Mouse (Mus musculus) cortical plate, adult 2 months (tissue): ENCODE data around the gene Slc39a11. TPM values are rescaled to one million over a fixed set of nuclear protein-coding genes. Genes with fewer than 3 reads are reported as not detected.

ENCODE experiments used
- H3K27ac ChIP-seq: fragments of 200-500 bp; 2 replicates; pipeline ENCODE4 v1.5.1; 2012; ENCODE audit warnings: low read length, control low read depth, inconsistent platforms; ENCODE audit not compliant: insufficient read depth
- H3K4me1 ChIP-seq: fragments of 200-500 bp; 2 replicates; pipeline ENCODE4 v1.6.1; 2011; ENCODE audit warnings: low read length; ENCODE audit not compliant: control insufficient read depth, insufficient read depth
- H3K4me3 ChIP-seq: fragments of 200-500 bp; 2 replicates; pipeline ENCODE4 v1.5.1; 2011; ENCODE audit warnings: mild to moderate bottlenecking, low read length, control low read depth; ENCODE audit not compliant: insufficient read depth
- CTCF ChIP-seq: fragments of 200-500 bp; IDR thresholded peaks from 2 replicates; pipeline ENCODE4 v1.5.1; 2011; ENCODE audit warnings: mild to moderate bottlenecking, control low read depth, low read length; ENCODE audit not compliant: insufficient read depth; ENCODE audit errors: extremely low read depth
- POLR2A ChIP-seq: fragments of 200-500 bp; IDR thresholded peaks from 2 replicates; pipeline ENCODE4 v1.6.1; 2011; ENCODE audit warnings: mild to moderate bottlenecking, low read length, control low read depth; ENCODE audit not compliant: insufficient read depth; ENCODE audit errors: extremely low read depth
- polyA plus RNA-seq: library from polyadenylated mRNA; depleted of rRNA; stranded (reverse); fragments of >200 nt; gene quantifications from 2 replicates; pipeline ENCODE4 v1.2.3, GENCODE M21; 2012

Slc39a11 gene
- polyA plus RNA-seq, 1 experiment: 11.4 TPM

DNA sequence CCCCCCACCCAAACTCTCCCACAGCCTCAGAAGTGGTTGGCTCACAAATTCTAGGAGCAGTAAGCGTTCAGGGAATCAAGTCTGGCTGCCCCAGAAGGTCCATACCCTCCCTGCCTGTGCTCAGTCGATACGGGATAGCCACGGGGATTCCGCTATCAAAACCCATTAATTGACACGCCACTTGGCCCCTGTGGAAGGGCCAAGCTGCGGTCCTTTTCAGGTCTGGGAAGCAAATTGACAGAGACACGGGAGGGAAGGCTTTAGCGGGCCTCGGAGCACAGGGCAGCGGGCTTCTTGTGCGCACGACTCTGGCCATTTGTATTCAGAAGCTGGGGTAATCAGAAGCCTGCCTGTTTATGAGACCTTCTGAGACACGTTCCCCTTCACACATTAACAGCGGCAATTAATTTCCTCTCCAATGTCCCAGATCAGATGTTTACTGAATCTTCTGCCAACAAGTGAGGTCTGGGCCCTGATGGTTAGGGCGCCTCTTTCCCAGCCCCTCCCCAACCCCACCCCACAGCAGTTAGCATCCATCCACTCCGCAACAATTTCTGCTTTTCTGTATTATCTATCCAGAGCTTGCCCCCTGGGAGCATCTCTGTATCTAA is 128.9 kb downstream of the Slc39a11 start:
- TF ChIP-seq POLR2A (no peak), CTCF (no peak)
- Histone ChIP-seq H3K4me1 (no peaks in the 10 kb centered on the region), H3K27ac (no peak overlapping the region)

DNA sequence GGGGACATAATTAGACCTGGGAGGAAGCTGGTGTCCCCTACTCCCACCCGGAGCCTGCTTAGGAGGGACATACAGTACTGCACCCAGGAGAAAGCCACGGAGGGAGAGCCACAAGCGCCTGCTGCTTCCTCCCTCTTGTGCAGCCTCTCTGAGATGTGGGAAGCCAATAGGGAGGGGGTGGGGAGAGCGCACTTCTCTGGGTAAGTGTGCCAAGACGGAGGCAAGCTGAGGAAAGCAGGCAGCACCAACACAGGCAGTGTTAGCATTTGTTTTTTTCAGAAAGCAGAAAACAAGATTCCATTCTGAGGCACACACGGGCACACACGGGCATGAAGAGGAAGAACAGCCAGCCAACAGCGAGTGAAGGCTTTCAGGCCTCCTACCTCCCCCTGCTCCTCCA is 129.5 kb downstream of the Slc39a11 start:
- Histone ChIP-seq H3K4me3 (no peak overlapping the region), H3K27ac (no peak overlapping the region), H3K4me1 (no peaks in the 10 kb centered on the region)
- TF ChIP-seq CTCF (no peak), POLR2A (no peak)

More for the DNA sequence above, 128.9 kb downstream of the Slc39a11 start:
- no peak overlapping the region for H3K4me3 ChIP-seq

DNA sequence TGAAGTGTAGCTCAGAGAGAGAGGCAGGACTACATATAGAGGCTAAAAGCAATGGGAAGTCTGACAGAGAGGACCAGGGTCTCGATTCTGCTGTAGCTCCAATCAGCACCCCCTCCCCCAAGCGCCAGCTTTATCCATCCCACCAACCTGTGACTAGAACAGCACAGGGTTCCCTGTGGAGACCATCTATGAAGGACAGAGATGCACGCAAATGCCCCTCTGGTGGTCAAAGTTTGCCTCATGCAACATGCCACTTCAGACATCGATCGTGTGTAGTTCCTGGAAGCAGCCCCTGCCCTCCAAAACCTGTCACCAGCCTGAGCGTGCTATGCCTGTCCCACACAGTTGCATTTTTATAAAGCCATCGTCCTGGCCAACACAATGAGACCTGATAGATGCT is 129.9 kb downstream of the Slc39a11 start:
- TF ChIP-seq CTCF (no peak), POLR2A (no peak)
- Histone ChIP-seq H3K4me1 (no peaks in the 10 kb centered on the region), H3K27ac (no peak overlapping the region), H3K4me3 (no peak overlapping the region)

DNA sequence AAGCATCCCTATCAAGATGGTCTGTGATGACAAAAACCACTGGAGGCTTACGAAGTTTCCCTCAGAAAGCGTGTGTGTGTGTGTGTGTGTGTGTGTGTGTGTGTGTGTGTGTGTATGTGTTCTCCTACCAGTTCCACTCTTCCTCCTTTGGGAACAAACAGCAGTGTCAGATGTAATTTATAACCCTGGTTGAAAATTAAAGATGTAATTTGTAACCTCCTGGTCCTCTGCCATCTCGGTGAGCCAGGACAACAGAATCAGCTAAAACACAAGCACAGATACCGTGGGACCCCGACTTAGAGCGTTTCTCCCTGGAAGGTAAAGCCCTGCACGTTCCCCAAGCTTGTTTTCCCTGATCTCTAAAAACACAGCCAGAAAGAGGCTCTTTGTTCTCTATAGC is 131.7 kb downstream of the Slc39a11 start:
- no peaks in the 10 kb centered on the region for H3K4me1 ChIP-seq
- TF ChIP-seq POLR2A: no peak
- TF ChIP-seq CTCF: no peak

DNA sequence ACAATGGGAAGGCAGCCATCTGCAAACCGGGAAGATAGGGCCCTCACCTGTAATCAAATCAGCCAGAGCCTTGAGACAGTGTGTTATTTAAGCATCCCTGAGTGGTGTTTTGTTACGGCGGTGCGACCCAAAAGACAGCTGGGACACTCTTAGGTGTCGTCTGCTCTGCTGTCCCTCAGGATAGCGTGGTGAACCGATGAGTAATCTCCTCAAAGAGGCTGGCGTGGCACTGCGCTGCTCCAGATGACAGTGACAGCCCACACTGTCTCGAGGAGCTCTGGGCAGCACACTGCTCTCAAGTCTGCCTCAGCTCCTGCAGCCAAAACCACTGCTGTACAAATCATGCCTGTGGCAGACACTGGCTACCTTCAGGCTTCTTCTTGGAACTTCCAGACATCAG is 133.7 kb downstream of the Slc39a11 start:
- no peak overlapping the region for H3K27ac ChIP-seq
- TF ChIP-seq CTCF (no peak), POLR2A (no peak)

More for the DNA sequence above, 131.7 kb downstream of the Slc39a11 start:
- no peak overlapping the region for H3K4me3 ChIP-seq
- H3K27ac ChIP-seq: no peak overlapping the region

DNA sequence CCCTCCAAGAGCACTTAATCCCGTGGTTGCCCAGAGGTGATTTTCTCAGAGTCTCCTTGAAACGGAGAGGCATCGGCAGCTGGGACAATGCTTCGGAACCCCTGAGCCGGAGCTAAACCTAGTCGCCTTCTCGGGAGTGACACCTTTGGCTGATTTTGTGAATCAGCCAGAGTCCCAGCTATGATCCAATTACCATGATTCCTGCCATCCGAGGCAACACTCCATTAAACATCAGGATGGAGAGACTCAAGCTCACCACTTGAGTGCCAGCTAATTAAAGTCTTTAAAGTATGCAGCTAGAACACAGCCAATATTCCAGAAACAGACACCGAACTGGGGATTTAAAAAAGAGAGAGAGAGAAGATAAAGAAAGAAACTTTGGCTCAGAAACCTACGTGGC is 136.9 kb downstream of the Slc39a11 start:
- TF ChIP-seq CTCF (no peak), POLR2A (no peak)
- H3K4me3 ChIP-seq: no peak overlapping the region
- H3K27ac ChIP-seq: no peak overlapping the region
- no peaks in the 10 kb centered on the region for H3K4me1 ChIP-seq

More for the DNA sequence above, 133.7 kb downstream of the Slc39a11 start:
- Histone ChIP-seq H3K4me3 (no peak overlapping the region), H3K4me1 (no peaks in the 10 kb centered on the region)

DNA sequence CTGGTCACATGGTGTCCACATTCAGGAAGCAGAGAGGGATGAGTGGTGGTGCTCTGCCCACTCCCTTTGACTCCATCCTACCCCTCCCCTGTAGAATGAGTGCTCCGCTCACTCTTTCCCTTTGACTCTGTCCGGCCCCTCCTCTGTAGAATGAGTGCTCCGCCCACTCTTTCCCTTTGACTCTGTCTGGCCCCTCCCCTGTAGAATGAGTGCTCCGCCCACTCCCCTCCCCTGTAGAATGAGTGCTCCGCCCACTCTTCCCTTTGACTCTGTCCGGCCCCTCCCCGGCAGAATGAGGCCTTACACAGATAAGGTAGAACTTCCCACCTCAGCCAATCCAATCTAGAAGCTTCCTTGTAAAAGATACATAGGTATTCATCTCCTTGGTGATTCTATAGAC is 137.7 kb downstream of the Slc39a11 start:
- Histone ChIP-seq H3K27ac (no peak overlapping the region), H3K4me1 (no peaks in the 10 kb centered on the region), H3K4me3 (no peak overlapping the region)
- TF ChIP-seq CTCF: no peak
- no peak for TF ChIP-seq POLR2A

DNA sequence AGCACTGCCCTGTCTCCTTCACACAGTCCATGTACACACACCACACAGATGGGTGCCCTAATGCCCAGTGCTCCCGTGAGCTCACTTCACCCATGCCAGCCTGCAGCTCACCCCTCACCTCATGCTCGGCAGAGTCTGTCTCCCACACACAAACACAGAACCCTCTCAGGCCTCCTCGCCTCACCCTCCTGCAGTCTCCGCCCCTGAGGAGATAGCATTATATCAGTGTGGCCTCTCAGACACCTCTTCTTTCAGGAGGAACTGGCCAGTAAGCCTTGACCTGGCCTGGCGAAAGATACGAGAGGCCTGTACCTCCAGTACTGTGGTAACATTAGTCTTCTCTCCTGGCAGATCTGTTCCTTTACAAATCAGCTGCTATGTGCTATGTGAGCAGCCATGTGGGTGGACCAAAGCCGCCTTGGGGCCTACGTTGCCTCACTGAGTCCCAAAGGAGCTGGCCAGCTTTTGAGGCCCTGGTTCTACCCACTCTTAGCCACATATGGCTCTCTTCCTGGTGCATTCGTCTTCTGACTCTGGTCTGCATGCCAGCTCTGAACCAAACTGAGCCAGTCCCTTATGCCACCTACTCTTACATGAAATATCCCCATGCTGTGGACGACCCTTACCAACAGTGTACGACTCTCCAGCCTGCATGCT is 138.8 kb downstream of the Slc39a11 start:
- no peaks in the 10 kb centered on the region for H3K4me1 ChIP-seq
- H3K27ac ChIP-seq: no peak overlapping the region
- no peak overlapping the region for H3K4me3 ChIP-seq
- TF ChIP-seq POLR2A (no peak), CTCF (no peak)

DNA sequence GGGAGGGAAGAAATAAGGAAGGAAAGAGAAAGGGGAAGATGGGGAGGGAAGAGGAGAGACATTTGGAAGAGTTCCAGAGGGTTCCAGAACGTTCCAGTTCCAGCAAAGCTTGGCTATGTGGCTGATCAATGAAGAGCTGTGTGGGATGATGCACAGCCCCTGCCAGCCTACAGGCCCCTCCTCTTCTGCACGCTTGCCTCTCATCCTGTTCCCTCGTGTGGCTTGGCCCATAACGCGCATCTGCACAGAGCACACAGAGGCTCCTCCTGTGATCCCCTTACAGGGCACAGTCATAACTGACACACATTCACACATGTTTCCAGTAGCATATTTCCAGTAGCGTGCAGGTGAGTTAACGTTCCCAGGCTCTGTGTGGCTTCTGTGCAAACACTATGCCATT is 139.6 kb downstream of the Slc39a11 start:
- Histone ChIP-seq H3K4me1 (no peaks in the 10 kb centered on the region), H3K4me3 (no peak overlapping the region), H3K27ac (no peak overlapping the region)
- TF ChIP-seq POLR2A (no peak), CTCF (no peak)

DNA sequence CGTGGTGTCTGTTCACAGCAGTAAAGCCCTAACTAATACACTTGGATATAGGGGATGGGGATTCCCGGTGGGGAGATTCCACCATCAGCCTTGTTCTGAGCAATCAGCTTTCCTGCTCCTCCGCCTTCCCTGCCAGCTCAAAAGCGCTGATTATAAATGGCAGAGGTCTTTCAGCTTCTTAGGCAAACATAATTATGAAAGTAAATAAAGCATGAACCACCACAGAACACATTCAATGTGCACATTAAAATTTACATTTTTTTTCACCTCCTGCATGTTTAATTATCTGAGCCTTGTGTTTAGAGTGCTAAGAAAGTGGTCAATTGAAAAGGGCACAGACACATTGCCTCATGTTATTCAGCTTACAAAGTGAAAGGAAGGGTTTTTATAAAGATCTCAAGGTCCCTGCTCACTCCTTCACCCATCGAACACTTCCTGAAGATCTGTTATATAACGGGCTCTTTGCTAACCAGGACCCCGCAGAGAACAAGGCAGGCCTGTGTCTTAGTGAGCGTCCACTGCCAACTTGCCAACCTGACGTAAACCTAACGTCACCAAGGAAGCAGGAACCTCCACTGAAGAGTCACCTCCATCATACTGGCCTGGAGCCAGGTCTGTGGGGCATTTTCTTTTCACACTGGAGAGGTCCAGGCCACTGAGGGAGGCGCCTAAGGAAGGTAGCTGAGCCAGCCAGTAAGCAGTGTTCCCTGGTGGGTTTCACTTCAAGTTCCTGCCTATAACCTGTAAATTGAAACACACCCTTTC is 142.0 kb downstream of the Slc39a11 start:
- Histone ChIP-seq H3K27ac (no peak overlapping the region), H3K4me3 (no peak overlapping the region), H3K4me1 (no peaks in the 10 kb centered on the region)
- TF ChIP-seq CTCF (no peak), POLR2A (no peak)
